26 mouse cellular contexts compared by ENCODE assay signal in genomic region chr6:142818306-142818705, GRCm38 (mm10). TPM values are rescaled to one million over a fixed set of nuclear protein-coding genes. Genes with fewer than 3 reads are reported as not detected.
DNase-seq lines count a peak whose midpoint lies in the region; ATAC-seq lines count a peak whose summit lies in the region.
"Had no signal": no experiment of that assay in that cellular context is flagged by ENCODE, and none has a peak within 500 bp of the region (broad histone marks: within the 10 kb centered on the region; RNA-seq: fewer than 3 reads in every experiment).

No protein-coding gene starts in this region.

- no peaks in the 10 kb centered on the region for H3K27me3 ChIP-seq in limb, embryonic 11.5 days (ENCODE audit: control insufficient read depth, insufficient read depth, low read length)
- no peaks in the 10 kb centered on the region for H3K27me3 ChIP-seq in limb, embryonic 10.5 days (ENCODE audit: low read depth, poor library complexity, severe bottlenecking)
- no peaks in the 10 kb centered on the region; the same call in 1 of the 2 replicates for H3K27me3 ChIP-seq in liver, embryonic 11.5 days (replicated peaks; ENCODE audit: control insufficient read depth, insufficient read depth, low read length)
- H3K27me3 ChIP-seq in liver, embryonic 12.5 days (replicated peaks), result peaks cover 9% of the 10 kb centered on the region
- H3K27me3 ChIP-seq: CH12.LX, Patski had no signal

- H3K4me2 ChIP-seq in limb, embryonic 11.5 days (ENCODE audit: low read depth, severe bottlenecking), result no peak overlapping the region
- H3K4me2 ChIP-seq in liver, embryonic 11.5 days, result no peak overlapping the region
- H3K4me2 ChIP-seq in liver, embryonic 12.5 days, result no peak overlapping the region

- no peaks in the 10 kb centered on the region for H3K36me3 ChIP-seq in limb, embryonic 11.5 days (ENCODE audit: control insufficient read depth, insufficient read depth, low read length)
- no peaks in the 10 kb centered on the region for H3K36me3 ChIP-seq in limb, embryonic 10.5 days
- H3K36me3 ChIP-seq in liver, embryonic 11.5 days (ENCODE audit: control insufficient read depth, insufficient read depth, low read length), result no peaks in the 10 kb centered on the region
- no peaks in the 10 kb centered on the region for H3K36me3 ChIP-seq in liver, embryonic 12.5 days
- H3K36me3 ChIP-seq: G1E had no signal

- no peak overlapping the region for H3K4me3 ChIP-seq in limb, embryonic 11.5 days (ENCODE audit: low read depth, low read length)
- no peak overlapping the region for H3K4me3 ChIP-seq in limb, embryonic 10.5 days
- H3K4me3 ChIP-seq in liver, embryonic 11.5 days (ENCODE audit: low read depth, low read length), result no peak overlapping the region
- H3K4me3 ChIP-seq in liver, embryonic 12.5 days, result no peak overlapping the region

- H3K27ac ChIP-seq in limb, embryonic 11.5 days (replicated peaks; ENCODE audit: low read depth, low read length), result no peak overlapping the region
- H3K27ac ChIP-seq in limb, embryonic 10.5 days, result no peak overlapping the region
- no peak overlapping the region for H3K27ac ChIP-seq in liver, embryonic 11.5 days (ENCODE audit: low read depth, low read length)
- H3K27ac ChIP-seq in liver, embryonic 12.5 days, result no peak overlapping the region

- DNase-seq in heart, adult 11 months, result peak; percentile 85
- no peak for DNase-seq in heart, postnatal 4 days
- DNase-seq in limb, embryonic 11.5 days (ENCODE audit: low spot score), result peak; percentile 17
- DNase-seq in limb, embryonic 10.5 days (ENCODE audit: low spot score), result no peak
- DNase-seq in liver, embryonic 11.5 days (ENCODE audit: low spot score), result peak; percentile 15
- DNase-seq in ovary, adult 18-20 months (ENCODE audit: low spot score), result no peak
- DNase-seq: adrenal gland, adult 2 months; adrenal gland, adult 8-10 months; adrenal gland, postnatal 10 days; adrenal gland, postnatal 14 days; adrenal gland, postnatal 25 days; adrenal gland, postnatal 36 days; B cell, adult 2 months; cerebellum, adult 11 months; cerebellum, adult 11-12 months had no signal

- WGBS in limb, embryonic 11.5 days, result 96% methylated on average over 10 of the region's 10 CpGs
- WGBS in limb, embryonic 10.5 days, result 93% methylated on average over 10 of the region's 10 CpGs
- WGBS in liver, embryonic 11.5 days, result 90% methylated on average over 10 of the region's 10 CpGs
- 81% methylated on average over 10 of the region's 10 CpGs for WGBS in liver, embryonic 12.5 days (ENCODE audit: insufficient replicate concordance)

- no peak for ATAC-seq in limb, embryonic 11.5 days (ENCODE audit: insufficient number of reproducible peaks, low FRiP score, low TSS enrichment, low read depth)
- ATAC-seq in liver, embryonic 11.5 days (replicated peaks; ENCODE audit: low FRiP score), result no peak
- no peak for ATAC-seq in liver, embryonic 12.5 days
- 0 out of 2 replicates have a peak, but pooled peaks have one; percentile 12 for ATAC-seq in erythroblast, adult 5-6 weeks (replicated peaks; ENCODE audit: low FRiP score, poor library complexity, severe bottlenecking)
- ATAC-seq: activated CD4-positive, CD25-positive, alpha-beta regulatory T cell, adult 4 months; CD4-positive, CD25-positive, alpha-beta regulatory T cell, adult 4 months; Patski had no signal

- no peaks in the 10 kb centered on the region for H3K4me1 ChIP-seq in limb, embryonic 11.5 days (ENCODE audit: control insufficient read depth, insufficient read depth, low read length)
- peaks cover 2% of the 10 kb centered on the region; the same call in 1 of the 2 replicates for H3K4me1 ChIP-seq in limb, embryonic 10.5 days
- no peaks in the 10 kb centered on the region for H3K4me1 ChIP-seq in liver, embryonic 11.5 days (replicated peaks; ENCODE audit: control insufficient read depth, insufficient read depth, low read length)
- no peaks in the 10 kb centered on the region for H3K4me1 ChIP-seq in liver, embryonic 12.5 days

- H3K9ac ChIP-seq in limb, embryonic 11.5 days (ENCODE audit: low read length), result no peak overlapping the region
- H3K9ac ChIP-seq in liver, embryonic 11.5 days (ENCODE audit: low read depth, low read length), result no peak overlapping the region
- H3K9ac ChIP-seq in liver, embryonic 12.5 days, result no peak overlapping the region

- no peaks in the 10 kb centered on the region for H3K9me3 ChIP-seq in limb, embryonic 11.5 days (ENCODE audit: control insufficient read depth, low read length)
- H3K9me3 ChIP-seq in limb, embryonic 10.5 days (replicated peaks), result no peaks in the 10 kb centered on the region
- H3K9me3 ChIP-seq in liver, embryonic 11.5 days (ENCODE audit: control insufficient read depth, low read length), result no peaks in the 10 kb centered on the region
- H3K9me3 ChIP-seq in liver, embryonic 12.5 days (replicated peaks), result no peaks in the 10 kb centered on the region
- H3K9me3 ChIP-seq: G1E had no signal

RNA-seq across cellular contexts. Expression of gene Sult6b2, which starts 14.0 kb away (rescaled TPM):
- not detected for total RNA-seq in heart, postnatal 4 days (2021)
- not detected in 2 replicates for polyA plus RNA-seq in limb, embryonic 11.5 days (2014; fragmentation: Nextera tagmentation; extraction: Ambion mirVana)
- polyA plus RNA-seq in limb, embryonic 10.5 days (2016; fragmentation: Nextera tagmentation; extraction: Ambion mirVana), result not detected in 2 replicates
- polyA plus RNA-seq in liver, embryonic 11.5 days (2014; fragmentation: Nextera tagmentation; extraction: Ambion mirVana), result 0.07 TPM in 1 of 2 replicates, not detected in the other
- 0.06 TPM in 1 of 2 replicates, not detected in the other for polyA plus RNA-seq in liver, embryonic 12.5 days (2016; fragmentation: Nextera tagmentation; extraction: Ambion mirVana)
- total RNA-seq in erythroblast, adult 5-6 weeks (2015; ENCODE audit: low replicate concordance), result not detected in 2 replicates
- 0.42 TPM in 1 of 2 replicates, not detected in the other for total RNA-seq in erythroblast, adult 5-6 weeks (2017; ENCODE audit: low replicate concordance)
- total RNA-seq: adrenal gland, adult 18-20 months; adrenal gland, adult 2 months; adrenal gland, adult 8-10 months; adrenal gland, postnatal 10 days; adrenal gland, postnatal 14 days; adrenal gland, postnatal 25 days; adrenal gland, postnatal 36 days; adrenal gland, postnatal 4 days; MEL had no signal
- polyA plus RNA-seq: activated CD4-positive, CD25-positive, alpha-beta regulatory T cell, adult 4 months; adrenal gland, adult 2 months; C2C12; CD4-positive, CD25-positive, alpha-beta regulatory T cell, adult 4 months; G1E had no signal

Comparison
In these comparisons a context has a peak if more than half of its experiments do, and no peak if none do; other contexts are left out.
1. DNase-seq: peak in heart, adult 11 months (single experiment), limb, embryonic 11.5 days (single experiment) and liver, embryonic 11.5 days (single experiment); none in heart, postnatal 4 days (single experiment), limb, embryonic 10.5 days (single experiment) and ovary, adult 18-20 months (single experiment).